Mouse (Mus musculus) neural tube, embryonic 11.5 days (tissue): ENCODE measurements around the gene Krt77. TPM values are rescaled to one million over a fixed set of nuclear protein-coding genes. Genes with fewer than 3 reads are reported as not detected.

Experiments
- microRNA-seq: library from miRNA; unstranded; fragments of <30 nt; microRNA quantifications from one replicate; pipeline ENCODE4, GENCODE M21; 2016
- polyA plus RNA-seq: library from polyadenylated mRNA; unstranded; fragments of >200 nt; fragmentation: Nextera tagmentation; extraction: Ambion mirVana; gene quantifications from 2 replicates; pipeline ENCODE4 v1.2.1, GENCODE M21; 2014

Gene Krt77
- polyA plus RNA-seq, 1 experiment from 2014 or later: not detected

Small RNA genes lying within 50 kb of the gene (microRNA-seq; reads per million reads assigned to microRNA genes)
- not detected for gene Gm44356

Other genes starting within 250 kb of the Krt77 start
- gene Gm5414, start 241.5 kb downstream of the Krt77 start, polyA plus RNA-seq: not detected in 2 replicates
- not detected in 2 replicates for gene Gm5478, start 222.3 kb downstream of the Krt77 start, polyA plus RNA-seq
- not detected in 2 replicates for gene Krt6b, start 189.4 kb downstream of the Krt77 start, polyA plus RNA-seq
- 0.09 TPM in 1 of 2 replicates, not detected in the other for gene Krt6a, start 175.4 kb downstream of the Krt77 start, polyA plus RNA-seq
- 5.0 and 6.4 TPM in 2 replicates for gene Krt5, start 156.8 kb downstream of the Krt77 start, polyA plus RNA-seq
- not detected in 2 replicates for gene Krt71, start 126.6 kb downstream of the Krt77 start, polyA plus RNA-seq
- not detected in 2 replicates for gene Krt72, start 83.2 kb downstream of the Krt77 start, polyA plus RNA-seq
- not detected in 2 replicates for gene Krt73, start 67.4 kb downstream of the Krt77 start, polyA plus RNA-seq
- not detected in 2 replicates for gene Krt2, start 51.5 kb downstream of the Krt77 start, polyA plus RNA-seq
- gene Krt1, start 18.9 kb downstream of the Krt77 start, polyA plus RNA-seq: 0.53 and 0.74 TPM in 2 replicates
- not detected in 2 replicates for gene Krt76, start 23.2 kb upstream of the Krt77 start, polyA plus RNA-seq
- gene Krt4, start 55.0 kb upstream of the Krt77 start, polyA plus RNA-seq: not detected in 2 replicates
- gene Krt79, start 70.6 kb upstream of the Krt77 start, polyA plus RNA-seq: 0.21 TPM in 1 of 2 replicates, not detected in the other
- not detected in 2 replicates for gene Krt78, start 84.6 kb upstream of the Krt77 start, polyA plus RNA-seq
- 13.1 and 13.5 TPM in 2 replicates for gene Krt8, start 134.8 kb upstream of the Krt77 start, polyA plus RNA-seq
- 8.1 and 10.1 TPM in 2 replicates for gene Krt18, start 158.5 kb upstream of the Krt77 start, polyA plus RNA-seq
- 113 and 121 TPM in 2 replicates for gene Eif4b, start 204.1 kb upstream of the Krt77 start, polyA plus RNA-seq
- gene Tns2, start 230.7 kb upstream of the Krt77 start, polyA plus RNA-seq: 11.4 and 13.2 TPM in 2 replicates